Mouse (Mus musculus): Measurements from ENCODE around the gene Fbxo24. TPM values are rescaled to one million over a fixed set of nuclear protein-coding genes. Genes with fewer than 3 reads are reported as not detected.

The Fbxo24 gene
- polyA plus RNA-seq, 1 experiment: 0.25 TPM

- Histone ChIP-seq H3K4me1 (ENCODE audit: control insufficient read depth, insufficient read depth, insufficient read length) (peaks cover 10% of the 10 kb centered on the region; the same call in 1 of the 2 replicates), H3K4me3 (ENCODE audit: extremely low read depth, insufficient read depth, insufficient read length) (no peak overlapping the region), H3K27me3 (ENCODE audit: control insufficient read depth, insufficient read depth, low read length) (no peaks in the 10 kb centered on the region), H3K36me3 (ENCODE audit: control insufficient read depth, insufficient read depth, low read length) (peaks cover 3% of the 10 kb centered on the region), H3K27ac (ENCODE audit: insufficient read depth, low read length) (no peak overlapping the region)
- 51% methylated on average over 3 of the region's 3 CpGs for WGBS
- peak in 1 of 2 experiments; percentile 58 for DNase-seq (ENCODE audit: low read depth in 1 of 2, low spot score in 2 of 2)
- TF ChIP-seq POLR2A (IDR thresholded peaks at IDR 0.05; ENCODE audit: low read depth, low read length) (no peak), CTCF (IDR thresholded peaks at IDR 0.05; ENCODE audit: extremely low read depth, insufficient read depth, insufficient read length, insufficient replicate concordance) (peak; percentile 61; the same call in 1 of the 2 replicates)
Measured at GRCm38 (mm10) chr5:137652474-137652873, 23.7 kb upstream of the Fbxo24 start.

- 72% methylated on average over 18 of the region's 18 CpGs for WGBS
- H3K27ac ChIP-seq (ENCODE audit: insufficient read depth, low read length): peak overlapping the region; percentile 26; the same call in 1 of the 2 replicates
- no peak for DNase-seq (ENCODE audit: low read depth in 1 of 2, low spot score in 2 of 2)
Measured at GRCm38 (mm10) chr5:137649669-137650571, 21.1 kb upstream of the Fbxo24 start.

GRCm38 (mm10) chr5:137649251-137649650 lies 20.4 kb upstream of the Fbxo24 start:
- H3K4me1 ChIP-seq (ENCODE audit: control insufficient read depth, insufficient read depth, insufficient read length): peaks cover 16% of the 10 kb centered on the region
- DNase-seq (ENCODE audit: low read depth in 1 of 2, low spot score in 2 of 2): no peak
- H3K27me3 ChIP-seq (ENCODE audit: control insufficient read depth, insufficient read depth, low read length): no peaks in the 10 kb centered on the region
- H3K27ac ChIP-seq (ENCODE audit: insufficient read depth, low read length): peak overlapping the region; percentile 26; the same call in 1 of the 2 replicates
- no peak overlapping the region for H3K4me3 ChIP-seq (ENCODE audit: extremely low read depth, insufficient read depth, insufficient read length)
- no peak for TF ChIP-seq POLR2A (IDR thresholded peaks at IDR 0.05; ENCODE audit: low read depth, low read length)
- no peak for TF ChIP-seq CTCF (IDR thresholded peaks at IDR 0.05; ENCODE audit: extremely low read depth, insufficient read depth, insufficient read length, insufficient replicate concordance)
- H3K36me3 ChIP-seq (ENCODE audit: control insufficient read depth, insufficient read depth, low read length): peaks cover 2% of the 10 kb centered on the region
- WGBS: 36% methylated on average over 4 of the region's 4 CpGs

More at GRCm38 (mm10) chr5:137649669-137650571, 21.1 kb upstream of the Fbxo24 start:
- no peak for TF ChIP-seq CTCF (IDR thresholded peaks at IDR 0.05; ENCODE audit: extremely low read depth, insufficient read depth, insufficient read length, insufficient replicate concordance)
- no peak for TF ChIP-seq POLR2A (IDR thresholded peaks at IDR 0.05; ENCODE audit: low read depth, low read length)
- peaks cover 14% of the 10 kb centered on the region for H3K4me1 ChIP-seq (ENCODE audit: control insufficient read depth, insufficient read depth, insufficient read length)
- H3K4me3 ChIP-seq (ENCODE audit: extremely low read depth, insufficient read depth, insufficient read length): no peak overlapping the region
- no peaks in the 10 kb centered on the region for H3K27me3 ChIP-seq (ENCODE audit: control insufficient read depth, insufficient read depth, low read length)
- peaks cover 2% of the 10 kb centered on the region for H3K36me3 ChIP-seq (ENCODE audit: control insufficient read depth, insufficient read depth, low read length)

- no peak for DNase-seq (ENCODE audit: low read depth in 1 of 2, low spot score in 2 of 2)
- Histone ChIP-seq H3K27me3 (ENCODE audit: control insufficient read depth, insufficient read depth, low read length) (no peaks in the 10 kb centered on the region), H3K4me3 (ENCODE audit: extremely low read depth, insufficient read depth, insufficient read length) (no peak overlapping the region), H3K4me1 (ENCODE audit: control insufficient read depth, insufficient read depth, insufficient read length) (peaks cover 16% of the 10 kb centered on the region), H3K27ac (ENCODE audit: insufficient read depth, low read length) (no peak overlapping the region), H3K36me3 (ENCODE audit: control insufficient read depth, insufficient read depth, low read length) (no peaks in the 10 kb centered on the region)
- TF ChIP-seq CTCF (IDR thresholded peaks at IDR 0.05; ENCODE audit: extremely low read depth, insufficient read depth, insufficient read length, insufficient replicate concordance) (no peak), POLR2A (IDR thresholded peaks at IDR 0.05; ENCODE audit: low read depth, low read length) (no peak)
- 69% methylated on average over 9 of the region's 9 CpGs for WGBS
Measured at GRCm38 (mm10) chr5:137647827-137648601, 19.2 kb upstream of the Fbxo24 start.

- no peaks in the 10 kb centered on the region for H3K27me3 ChIP-seq (ENCODE audit: control insufficient read depth, insufficient read depth, low read length)
- peaks cover 21% of the 10 kb centered on the region for H3K36me3 ChIP-seq (ENCODE audit: control insufficient read depth, insufficient read depth, low read length)
- DNase-seq (ENCODE audit: low read depth in 1 of 2, low spot score in 2 of 2): no peak
- peaks cover 16% of the 10 kb centered on the region for H3K4me1 ChIP-seq (ENCODE audit: control insufficient read depth, insufficient read depth, insufficient read length)
- 42% methylated on average over 11 of the region's 11 CpGs for WGBS
- H3K4me3 ChIP-seq (ENCODE audit: extremely low read depth, insufficient read depth, insufficient read length): peak within 1 kb of the TSS; percentile 48; the same call in 1 of the 2 replicates
- H3K27ac ChIP-seq (ENCODE audit: insufficient read depth, low read length): peak within 1 kb of the TSS; percentile 7; the same call in 1 of the 2 replicates
- no peak for TF ChIP-seq CTCF (IDR thresholded peaks at IDR 0.05; ENCODE audit: extremely low read depth, insufficient read depth, insufficient read length, insufficient replicate concordance)
- no peak for TF ChIP-seq POLR2A (IDR thresholded peaks at IDR 0.05; ENCODE audit: low read depth, low read length)
Measured at GRCm38 (mm10) chr5:137645652-137646091, 16.9 kb upstream of the Fbxo24 start, which contains the start of gene Irs3. Gene Irs3, minus strand, starts transcription at chr5:137645714.

- peak overlapping the region; percentile 48; the same call in 1 of the 2 replicates for H3K4me3 ChIP-seq (ENCODE audit: extremely low read depth, insufficient read depth, insufficient read length)
Measured at GRCm38 (mm10) chr5:137645091-137645651, 16.4 kb upstream of the Fbxo24 start.

More at GRCm38 (mm10) chr5:137645091-137645651, 16.4 kb upstream of the Fbxo24 start:
- TF ChIP-seq POLR2A (IDR thresholded peaks at IDR 0.05; ENCODE audit: low read depth, low read length) (no peak), CTCF (IDR thresholded peaks at IDR 0.05; ENCODE audit: extremely low read depth, insufficient read depth, insufficient read length, insufficient replicate concordance) (no peak)
- 6% methylated on average over 44 of the region's 44 CpGs for WGBS
- peak in 1 of 2 experiments; percentile 62 for DNase-seq (ENCODE audit: low read depth in 1 of 2, low spot score in 2 of 2)
- H3K4me1 ChIP-seq (ENCODE audit: control insufficient read depth, insufficient read depth, insufficient read length): peaks cover 16% of the 10 kb centered on the region
- H3K27me3 ChIP-seq (ENCODE audit: control insufficient read depth, insufficient read depth, low read length): no peaks in the 10 kb centered on the region
- H3K36me3 ChIP-seq (ENCODE audit: control insufficient read depth, insufficient read depth, low read length): peaks cover 25% of the 10 kb centered on the region
- H3K27ac ChIP-seq (ENCODE audit: insufficient read depth, low read length): peak overlapping the region; percentile 7; the same call in 1 of the 2 replicates

Data from spleen, adult 2 months (tissue).